Mouse (Mus musculus) liver, adult 2 months (tissue): ENCODE results near the gene Slc7a14.

Experiments
- CTCF ChIP-seq: fragments of 200-500 bp; IDR thresholded peaks from 2 replicates; pipeline ENCODE4 v1.5.1; 2011; ENCODE audit warnings: low read depth, low read length, control low read depth
- POLR2A ChIP-seq: fragments of 200-500 bp; IDR thresholded peaks from 2 replicates; pipeline ENCODE4 v1.6.1; 2011; ENCODE audit warnings: low read length, control low read depth; ENCODE audit not compliant: insufficient read depth; ENCODE audit errors: extremely low read depth

DNA sequence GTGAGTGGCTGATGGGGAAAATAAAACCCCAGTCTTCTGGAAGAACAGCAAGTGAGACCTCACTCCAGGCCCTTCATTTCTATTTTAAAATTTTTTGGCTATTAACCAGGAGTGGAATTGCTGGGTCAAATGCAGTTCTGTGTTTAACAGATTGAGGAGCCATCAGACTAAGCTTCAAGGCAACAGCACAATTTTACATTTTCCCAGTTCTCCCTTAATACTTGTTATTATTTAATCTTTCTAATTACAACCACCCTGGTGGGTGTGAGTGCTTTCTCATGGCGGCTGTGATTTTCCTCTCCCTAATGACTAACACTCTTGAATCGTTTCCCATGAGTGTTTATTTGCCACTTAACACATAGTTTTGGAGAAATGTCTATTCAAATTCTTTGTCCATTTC, 29.1 kb downstream of the Slc7a14 start:
- TF ChIP-seq CTCF, result no peak
- TF ChIP-seq POLR2A, result no peak
